Mouse (Mus musculus): Measurements from ENCODE around the gene Gm13287. TPM values are rescaled to one million over a fixed set of nuclear protein-coding genes. Genes with fewer than 3 reads are reported as not detected.
"Not testable (repeated sequence)": the region's sequence is repeated elsewhere in the genome, so short reads cannot be mapped to it uniquely, and the experiment has no call there.

Gm13287 gene
- polyA plus RNA-seq, 1 experiment from 2014 or later: not detected

GRCm38 (mm10) chr4:88762341-88762740 is 40.7 kb upstream of the Gm13287 start:
- not testable (repeated sequence) for DNase-seq (ENCODE audit: low spot score); H3K27ac ChIP-seq (ENCODE audit: low read depth, low read length); H3K36me3 ChIP-seq (ENCODE audit: control insufficient read depth, insufficient read depth, low read length); H3K4me3 ChIP-seq (ENCODE audit: low read depth, low read length); H3K9ac ChIP-seq (ENCODE audit: low read depth, low read length); H3K27me3 ChIP-seq (replicated peaks; ENCODE audit: control insufficient read depth, insufficient read depth, low read length); ATAC-seq (replicated peaks; ENCODE audit: low FRiP score); H3K4me2 ChIP-seq; H3K9me3 ChIP-seq (ENCODE audit: control insufficient read depth, low read length); H3K4me1 ChIP-seq (replicated peaks; ENCODE audit: control insufficient read depth, insufficient read depth, low read length)
- WGBS: 36% methylated on average over 8 of the region's 9 CpGs

GRCm38 (mm10) chr4:88763384-88764018 is 39.6 kb upstream of the Gm13287 start:
- Histone ChIP-seq H3K4me3 (ENCODE audit: low read depth, low read length) (peak overlapping the region; percentile 38), H3K4me2 (peak overlapping the region; percentile 57)
- not testable (repeated sequence) for H3K9me3 ChIP-seq (ENCODE audit: control insufficient read depth, low read length); H3K9ac ChIP-seq (ENCODE audit: low read depth, low read length); ATAC-seq (replicated peaks; ENCODE audit: low FRiP score); H3K27me3 ChIP-seq (replicated peaks; ENCODE audit: control insufficient read depth, insufficient read depth, low read length); H3K36me3 ChIP-seq (ENCODE audit: control insufficient read depth, insufficient read depth, low read length); H3K4me1 ChIP-seq (replicated peaks; ENCODE audit: control insufficient read depth, insufficient read depth, low read length); H3K27ac ChIP-seq (ENCODE audit: low read depth, low read length)
- peak; percentile 55 for DNase-seq (ENCODE audit: low spot score)
- 5% methylated on average over 26 of the region's 42 CpGs for WGBS

DNA sequence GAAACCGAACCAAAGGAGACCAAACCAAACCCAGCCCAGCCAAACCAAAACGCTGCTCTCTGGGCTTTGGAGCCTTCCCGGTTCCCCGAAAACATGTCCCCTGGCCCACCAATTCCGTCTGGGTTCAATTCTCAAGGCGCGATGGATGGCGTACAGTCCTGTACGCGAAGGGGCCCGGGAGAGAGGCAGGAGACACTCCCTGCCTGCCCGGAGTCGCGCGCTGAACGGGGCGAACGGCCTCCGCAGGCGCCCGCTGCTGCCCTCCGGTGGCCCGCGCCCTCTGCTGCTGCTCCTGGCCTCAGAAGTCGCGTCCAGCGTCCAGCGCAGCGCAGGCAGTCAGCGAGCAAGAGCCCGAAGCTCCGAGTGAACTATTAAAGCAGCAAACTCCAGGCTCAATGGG is 29.5 kb upstream of the Gm13287 start, which contains the start of gene Gm13290:
TSS of gene Gm13290 (plus strand) at position 301 of the 400 bp plus-strand sequence.
- not testable (repeated sequence) for ATAC-seq (replicated peaks; ENCODE audit: low FRiP score); H3K4me3 ChIP-seq (ENCODE audit: low read depth, low read length); H3K4me1 ChIP-seq (replicated peaks; ENCODE audit: control insufficient read depth, insufficient read depth, low read length); H3K27me3 ChIP-seq (replicated peaks; ENCODE audit: control insufficient read depth, insufficient read depth, low read length); H3K9ac ChIP-seq (ENCODE audit: low read depth, low read length); H3K4me2 ChIP-seq; H3K36me3 ChIP-seq (ENCODE audit: control insufficient read depth, insufficient read depth, low read length); H3K9me3 ChIP-seq (ENCODE audit: control insufficient read depth, low read length); H3K27ac ChIP-seq (ENCODE audit: low read depth, low read length); DNase-seq (ENCODE audit: low spot score)
- whole genome bisulfite sequencing: no CpG with 5 or more reads among the region's 32 CpGs

DNA sequence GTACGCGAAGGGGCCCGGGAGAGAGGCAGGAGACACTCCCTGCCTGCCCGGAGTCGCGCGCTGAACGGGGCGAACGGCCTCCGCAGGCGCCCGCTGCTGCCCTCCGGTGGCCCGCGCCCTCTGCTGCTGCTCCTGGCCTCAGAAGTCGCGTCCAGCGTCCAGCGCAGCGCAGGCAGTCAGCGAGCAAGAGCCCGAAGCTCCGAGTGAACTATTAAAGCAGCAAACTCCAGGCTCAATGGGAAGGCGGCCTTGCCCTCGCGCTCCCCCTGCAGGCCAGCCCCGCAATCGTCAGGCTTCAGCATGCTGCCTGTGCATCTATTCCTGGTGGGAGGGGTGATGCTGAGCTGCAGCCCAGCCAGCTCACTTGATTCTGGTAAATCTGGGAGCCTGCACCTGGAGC is 26.4 kb upstream of the Gm13287 start, which contains the start of gene Gm13289:
TSS of gene Gm13289 (plus strand) at position 301 of the 400 bp plus-strand sequence.
- H3K4me1 ChIP-seq (replicated peaks; ENCODE audit: control insufficient read depth, insufficient read depth, low read length); ATAC-seq (replicated peaks; ENCODE audit: low FRiP score); H3K27ac ChIP-seq (ENCODE audit: low read depth, low read length); DNase-seq (ENCODE audit: low spot score); H3K9me3 ChIP-seq (ENCODE audit: control insufficient read depth, low read length); H3K4me2 ChIP-seq; H3K4me3 ChIP-seq (ENCODE audit: low read depth, low read length); H3K27me3 ChIP-seq (replicated peaks; ENCODE audit: control insufficient read depth, insufficient read depth, low read length); H3K36me3 ChIP-seq (ENCODE audit: control insufficient read depth, insufficient read depth, low read length); H3K9ac ChIP-seq (ENCODE audit: low read depth, low read length): not testable (repeated sequence)
- WGBS: no CpG with 5 or more reads among the region's 29 CpGs

DNA sequence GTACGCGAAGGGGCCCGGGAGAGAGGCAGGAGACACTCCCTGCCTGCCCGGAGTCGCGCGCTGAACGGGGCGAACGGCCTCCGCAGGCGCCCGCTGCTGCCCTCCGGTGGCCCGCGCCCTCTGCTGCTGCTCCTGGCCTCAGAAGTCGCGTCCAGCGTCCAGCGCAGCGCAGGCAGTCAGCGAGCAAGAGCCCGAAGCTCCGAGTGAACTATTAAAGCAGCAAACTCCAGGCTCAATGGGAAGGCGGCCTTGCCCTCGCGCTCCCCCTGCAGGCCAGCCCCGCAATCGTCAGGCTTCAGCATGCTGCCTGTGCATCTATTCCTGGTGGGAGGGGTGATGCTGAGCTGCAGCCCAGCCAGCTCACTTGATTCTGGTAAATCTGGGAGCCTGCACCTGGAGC is 23.5 kb upstream of the Gm13287 start, which contains the start of gene Gm13272:
TSS of gene Gm13272 (plus strand) at position 301 of the 400 bp plus-strand sequence.
- no CpG with 5 or more reads among the region's 29 CpGs for WGBS

GRCm38 (mm10) chr4:88780320-88780719 is 22.7 kb upstream of the Gm13287 start:
- WGBS: 43% methylated on average over 14 of the region's 18 CpGs
- H3K27ac ChIP-seq (ENCODE audit: low read depth, low read length): not testable (repeated sequence)

More for the DNA sequence above, 23.5 kb upstream of the Gm13287 start, which contains the start of gene Gm13272:
- not testable (repeated sequence) for ATAC-seq (replicated peaks; ENCODE audit: low FRiP score); H3K4me2 ChIP-seq; H3K27me3 ChIP-seq (replicated peaks; ENCODE audit: control insufficient read depth, insufficient read depth, low read length); H3K27ac ChIP-seq (ENCODE audit: low read depth, low read length); H3K9ac ChIP-seq (ENCODE audit: low read depth, low read length); H3K4me3 ChIP-seq (ENCODE audit: low read depth, low read length); DNase-seq (ENCODE audit: low spot score); H3K9me3 ChIP-seq (ENCODE audit: control insufficient read depth, low read length); H3K36me3 ChIP-seq (ENCODE audit: control insufficient read depth, insufficient read depth, low read length); H3K4me1 ChIP-seq (replicated peaks; ENCODE audit: control insufficient read depth, insufficient read depth, low read length)

GRCm38 (mm10) chr4:88781831-88782230 is 21.2 kb upstream of the Gm13287 start, which contains the start of gene Ifnz:
Gene Ifnz, plus strand, starts transcription at chr4:88782131.
- H3K27ac ChIP-seq (ENCODE audit: low read depth, low read length); H3K36me3 ChIP-seq (ENCODE audit: control insufficient read depth, insufficient read depth, low read length); H3K9me3 ChIP-seq (ENCODE audit: control insufficient read depth, low read length); H3K9ac ChIP-seq (ENCODE audit: low read depth, low read length); DNase-seq (ENCODE audit: low spot score); H3K4me3 ChIP-seq (ENCODE audit: low read depth, low read length); ATAC-seq (replicated peaks; ENCODE audit: low FRiP score); H3K27me3 ChIP-seq (replicated peaks; ENCODE audit: control insufficient read depth, insufficient read depth, low read length); H3K4me1 ChIP-seq (replicated peaks; ENCODE audit: control insufficient read depth, insufficient read depth, low read length): not testable (repeated sequence)
- peak within 1 kb of the TSS; percentile 47 for H3K4me2 ChIP-seq
- 6% methylated on average over 4 of the region's 7 CpGs for WGBS

More at GRCm38 (mm10) chr4:88780320-88780719, 22.7 kb upstream of the Gm13287 start:
- not testable (repeated sequence) for H3K36me3 ChIP-seq (ENCODE audit: control insufficient read depth, insufficient read depth, low read length); ATAC-seq (replicated peaks; ENCODE audit: low FRiP score); H3K27me3 ChIP-seq (replicated peaks; ENCODE audit: control insufficient read depth, insufficient read depth, low read length); DNase-seq (ENCODE audit: low spot score); H3K9me3 ChIP-seq (ENCODE audit: control insufficient read depth, low read length); H3K4me2 ChIP-seq; H3K4me3 ChIP-seq (ENCODE audit: low read depth, low read length); H3K4me1 ChIP-seq (replicated peaks; ENCODE audit: control insufficient read depth, insufficient read depth, low read length); H3K9ac ChIP-seq (ENCODE audit: low read depth, low read length)

DNA sequence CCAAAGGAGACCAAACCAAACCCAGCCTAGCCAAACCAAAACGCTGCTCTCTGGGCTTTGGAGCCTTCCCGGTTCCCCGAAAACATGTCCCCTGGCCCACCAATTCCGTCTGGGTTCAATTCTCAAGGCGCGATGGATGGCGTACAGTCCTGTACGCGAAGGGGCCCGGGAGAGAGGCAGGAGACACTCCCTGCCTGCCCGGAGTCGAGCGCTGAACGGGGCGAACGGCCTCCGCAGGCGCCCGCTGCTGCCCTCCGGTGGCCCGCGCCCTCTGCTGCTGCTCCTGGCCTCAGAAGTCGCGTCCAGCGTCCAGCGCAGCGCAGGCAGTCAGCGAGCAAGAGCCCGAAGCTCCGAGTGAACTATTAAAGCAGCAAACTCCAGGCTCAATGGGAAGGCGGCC is 20.7 kb upstream of the Gm13287 start:
- not testable (repeated sequence) for H3K4me1 ChIP-seq (replicated peaks; ENCODE audit: control insufficient read depth, insufficient read depth, low read length); DNase-seq (ENCODE audit: low spot score); H3K27me3 ChIP-seq (replicated peaks; ENCODE audit: control insufficient read depth, insufficient read depth, low read length); H3K36me3 ChIP-seq (ENCODE audit: control insufficient read depth, insufficient read depth, low read length); H3K4me3 ChIP-seq (ENCODE audit: low read depth, low read length); H3K9ac ChIP-seq (ENCODE audit: low read depth, low read length); H3K27ac ChIP-seq (ENCODE audit: low read depth, low read length); H3K9me3 ChIP-seq (ENCODE audit: control insufficient read depth, low read length); ATAC-seq (replicated peaks; ENCODE audit: low FRiP score)
- peak overlapping the region; percentile 47 for H3K4me2 ChIP-seq
- WGBS: under 1% methylated on average over 14 of the region's 31 CpGs

DNA sequence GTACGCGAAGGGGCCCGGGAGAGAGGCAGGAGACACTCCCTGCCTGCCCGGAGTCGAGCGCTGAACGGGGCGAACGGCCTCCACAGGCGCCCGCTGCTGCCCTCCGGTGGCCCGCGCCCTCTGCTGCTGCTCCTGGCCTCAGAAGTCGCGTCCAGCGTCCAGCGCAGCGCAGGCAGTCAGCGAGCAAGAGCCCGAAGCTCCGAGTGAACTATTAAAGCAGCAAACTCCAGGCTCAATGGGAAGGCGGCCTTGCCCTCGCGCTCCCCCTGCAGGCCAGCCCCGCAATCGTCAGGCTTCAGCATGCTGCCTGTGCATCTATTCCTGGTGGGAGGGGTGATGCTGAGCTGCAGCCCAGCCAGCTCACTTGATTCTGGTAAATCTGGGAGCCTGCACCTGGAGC is 17.6 kb upstream of the Gm13287 start, which contains the start of gene Gm13276:
TSS of gene Gm13276 (plus strand) at position 301 of the 400 bp plus-strand sequence.
- not testable (repeated sequence) for H3K36me3 ChIP-seq (ENCODE audit: control insufficient read depth, insufficient read depth, low read length); H3K9me3 ChIP-seq (ENCODE audit: control insufficient read depth, low read length); H3K27ac ChIP-seq (ENCODE audit: low read depth, low read length); H3K4me2 ChIP-seq; DNase-seq (ENCODE audit: low spot score); H3K4me1 ChIP-seq (replicated peaks; ENCODE audit: control insufficient read depth, insufficient read depth, low read length); H3K27me3 ChIP-seq (replicated peaks; ENCODE audit: control insufficient read depth, insufficient read depth, low read length); H3K4me3 ChIP-seq (ENCODE audit: low read depth, low read length); H3K9ac ChIP-seq (ENCODE audit: low read depth, low read length); ATAC-seq (replicated peaks; ENCODE audit: low FRiP score)
- WGBS: no CpG with 5 or more reads among the region's 27 CpGs

Measured in liver, embryonic 11.5 days (tissue).